Mouse (Mus musculus) heart, adult 2 months (tissue): ENCODE measurements around the gene Gm49340.

Experiments used
- CTCF ChIP-seq: fragments of 200-600 bp; IDR thresholded peaks from 2 replicates; pipeline ENCODE4 v1.8.1; 2022; ENCODE audit warnings: antibody characterized with exemption, mild to moderate bottlenecking, moderate library complexity
- EP300 ChIP-seq: fragments of 200-500 bp; IDR thresholded peaks from 2 replicates; pipeline ENCODE4 v1.6.1; 2011; ENCODE audit warnings: low read depth, low read length, control low read depth; ENCODE audit not compliant: insufficient read depth
- POLR2A ChIP-seq: fragments of 200-500 bp; IDR thresholded peaks from 2 replicates; pipeline ENCODE4 v1.6.1; 2011; ENCODE audit warnings: mild to moderate bottlenecking, low read depth, low read length, control low read depth; ENCODE audit not compliant: insufficient read depth

- TF ChIP-seq CTCF: no peak
- no peak for TF ChIP-seq POLR2A
- TF ChIP-seq EP300: no peak
These were observed 3.1 kb upstream of the Gm49340 start for GRCm38 (mm10) chr11:73326485-73326886.
